Mouse (Mus musculus) activated CD4-positive, CD25-positive, alpha-beta regulatory T cell, adult 4 months (primary cell): ENCODE data around the gene Lrmda. TPM values are rescaled to one million over a fixed set of nuclear protein-coding genes. Genes with fewer than 3 reads are reported as not detected.
"Not testable (repeated sequence)": the region's sequence is repeated elsewhere in the genome, so short reads cannot be mapped to it uniquely, and the experiment has no call there.

Experiments
- ATAC-seq: one replicate; pipeline ENCODE4 v1.8.0; 2017
- polyA plus RNA-seq, 2 experiments: library from polyadenylated mRNA; unstranded; fragments of 100-300 nt; shearing (Covaris generic); gene quantifications; one replicate each; pipeline ENCODE4 v1.2.1; 2017

The Lrmda gene
- polyA plus RNA-seq, 2 experiments from 2014 or later: not detected

GRCm38 (mm10) chr14:22745263-22745881 lies 725.9 kb downstream of the Lrmda start:
- no peak for ATAC-seq

- ATAC-seq: no peak
These were observed 726.5 kb downstream of the Lrmda start for GRCm38 (mm10) chr14:22745882-22746480.

GRCm38 (mm10) chr14:22747816-22748215 lies 728.3 kb downstream of the Lrmda start:
- ATAC-seq: no peak

- no peak for ATAC-seq
These were observed 730.9 kb downstream of the Lrmda start for GRCm38 (mm10) chr14:22750409-22750808.

- no peak for ATAC-seq
These were observed 731.8 kb downstream of the Lrmda start for GRCm38 (mm10) chr14:22751290-22751689.

- no peak for ATAC-seq
These were observed 735.1 kb downstream of the Lrmda start for GRCm38 (mm10) chr14:22754633-22755032.

- ATAC-seq: no peak
These were observed 738.0 kb downstream of the Lrmda start for GRCm38 (mm10) chr14:22757493-22757892.

GRCm38 (mm10) chr14:22759216-22759615 lies 739.7 kb downstream of the Lrmda start:
- no peak for ATAC-seq

- ATAC-seq: no peak
These were observed 740.2 kb downstream of the Lrmda start for GRCm38 (mm10) chr14:22759673-22760072.

GRCm38 (mm10) chr14:22760241-22761039 lies 740.9 kb downstream of the Lrmda start:
- no peak for ATAC-seq

- ATAC-seq: no peak
These were observed 762.2 kb downstream of the Lrmda start for GRCm38 (mm10) chr14:22781709-22782108.

GRCm38 (mm10) chr14:22782365-22782764 lies 762.9 kb downstream of the Lrmda start:
- no peak for ATAC-seq

- no peak for ATAC-seq
These were observed 764.0 kb downstream of the Lrmda start for GRCm38 (mm10) chr14:22783211-22784161.

- ATAC-seq: no peak
These were observed 780.5 kb downstream of the Lrmda start for GRCm38 (mm10) chr14:22800020-22800419.

- no peak for ATAC-seq
These were observed 781.5 kb downstream of the Lrmda start for GRCm38 (mm10) chr14:22800871-22801636.

- not testable (repeated sequence) for ATAC-seq
These were observed 782.2 kb downstream of the Lrmda start for GRCm38 (mm10) chr14:22801714-22802113.

- ATAC-seq: no peak
These were observed 787.8 kb downstream of the Lrmda start for GRCm38 (mm10) chr14:22807324-22807723.

- ATAC-seq: no peak
These were observed 788.4 kb downstream of the Lrmda start for GRCm38 (mm10) chr14:22807726-22808594.

- ATAC-seq: no peak
These were observed 789.2 kb downstream of the Lrmda start for GRCm38 (mm10) chr14:22808595-22809166.

GRCm38 (mm10) chr14:22809229-22809628 lies 789.7 kb downstream of the Lrmda start:
- ATAC-seq: no peak
